Mouse (Mus musculus) 3134 (cell line): ENCODE measurements around the gene Casp7.

Source experiments
- DNase-seq: peaks from one replicate; pipeline ENCODE4 v3.0.0-alpha.2; 2011; ENCODE audit warnings: low spot score; ENCODE audit not compliant: insufficient read length; ENCODE audit errors: extremely low read depth

Casp7 gene

DNA sequence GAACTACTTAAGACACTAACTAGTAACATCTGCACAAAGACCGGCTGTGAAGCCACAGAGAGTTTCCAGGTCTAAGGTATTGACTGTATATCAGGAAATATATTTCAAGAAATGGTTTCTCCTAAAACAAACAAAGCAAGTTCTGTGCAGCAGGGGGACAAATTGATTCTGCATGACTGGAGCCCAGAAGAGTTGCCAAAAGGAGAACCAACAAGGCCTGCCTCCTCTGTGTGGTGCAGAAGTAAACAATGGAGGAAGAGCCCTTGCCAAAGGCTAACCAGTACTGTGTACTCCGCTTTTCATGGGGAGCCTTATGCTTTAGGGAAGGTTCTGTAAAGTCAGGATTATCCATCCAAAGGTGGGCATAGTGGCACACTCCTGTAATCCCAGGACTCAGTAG is 63.3 kb downstream of the Casp7 start:
- DNase-seq, result no peak

DNA sequence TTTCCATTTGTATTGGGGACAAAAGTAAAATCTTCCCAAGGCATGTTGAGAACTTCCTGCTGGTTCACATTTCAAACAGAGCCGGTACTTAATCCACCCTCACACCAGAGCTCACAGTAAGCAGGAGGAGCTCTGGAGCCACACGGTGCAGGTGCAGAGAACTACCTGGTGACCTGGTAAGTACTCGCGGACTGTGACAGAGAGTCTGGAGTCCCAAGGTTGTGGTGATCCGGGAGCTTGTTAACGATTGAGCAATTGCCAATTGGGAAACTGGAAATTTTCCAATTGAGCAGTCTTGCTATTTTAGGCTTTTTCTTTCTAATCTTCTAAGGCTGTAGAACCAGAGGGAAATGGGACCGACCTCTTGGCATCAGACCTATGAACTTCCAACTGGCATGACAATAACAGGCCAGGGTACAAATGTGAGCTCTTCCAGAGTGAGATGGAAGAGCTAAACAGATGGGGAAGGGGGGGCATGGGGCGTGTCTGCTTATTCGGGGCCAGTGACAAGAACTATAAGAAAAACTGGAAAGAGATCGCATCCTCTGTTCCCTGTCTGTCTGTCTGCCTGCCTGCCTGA is 64.7 kb downstream of the Casp7 start, which contains the start of gene Plekhs1:
Plekhs1 (plus strand) TSS at position 119 of the 580 bp plus-strand sequence.
- DNase-seq, result no peak

GRCm38 (mm10) chr19:56462786-56463185 is 65.9 kb downstream of the Casp7 start:
- no peak for DNase-seq

- no peak for DNase-seq
Observed at GRCm38 (mm10) chr19:56466486-56466885, 69.6 kb downstream of the Casp7 start.

DNA sequence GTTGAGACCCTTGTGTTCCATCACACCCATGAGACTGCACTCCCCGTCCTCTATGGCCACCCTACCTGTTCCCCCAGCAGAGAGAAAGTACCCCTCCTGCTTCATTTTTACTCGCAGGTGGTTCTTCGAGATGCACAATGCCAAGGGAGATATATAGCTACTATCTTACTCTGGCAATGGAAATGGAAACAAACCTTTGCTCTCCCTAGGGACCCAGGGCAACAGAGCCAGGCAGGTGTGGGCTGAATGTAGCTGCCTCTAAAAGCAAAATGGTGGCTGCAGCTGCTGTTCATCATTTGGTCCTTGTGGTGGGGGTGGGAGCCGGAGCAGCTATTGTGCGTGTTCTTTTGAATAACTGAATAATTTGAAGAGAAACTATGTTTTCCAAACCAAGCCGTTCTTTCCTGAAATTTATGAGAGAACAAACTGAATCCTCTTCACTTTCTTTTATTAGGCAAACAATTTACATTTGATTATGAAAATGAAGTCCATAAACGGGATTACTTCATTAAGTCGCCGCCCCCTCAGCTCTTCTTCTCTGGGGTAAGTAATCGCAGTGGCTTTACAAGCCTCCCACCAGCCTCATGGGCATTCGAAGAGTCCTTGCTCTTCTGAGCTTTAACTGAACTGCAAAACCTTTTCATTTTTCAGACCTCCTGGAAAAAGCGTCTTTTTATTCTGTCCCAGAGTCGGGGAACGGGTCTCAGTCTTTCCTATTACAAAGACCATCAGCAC is 73.5 kb downstream of the Casp7 start:
- DNase-seq, result no peak

GRCm38 (mm10) chr19:56471934-56472333 is 75.0 kb downstream of the Casp7 start:
- DNase-seq, result no peak

GRCm38 (mm10) chr19:56474869-56475550 is 78.1 kb downstream of the Casp7 start:
- DNase-seq, result no peak

DNA sequence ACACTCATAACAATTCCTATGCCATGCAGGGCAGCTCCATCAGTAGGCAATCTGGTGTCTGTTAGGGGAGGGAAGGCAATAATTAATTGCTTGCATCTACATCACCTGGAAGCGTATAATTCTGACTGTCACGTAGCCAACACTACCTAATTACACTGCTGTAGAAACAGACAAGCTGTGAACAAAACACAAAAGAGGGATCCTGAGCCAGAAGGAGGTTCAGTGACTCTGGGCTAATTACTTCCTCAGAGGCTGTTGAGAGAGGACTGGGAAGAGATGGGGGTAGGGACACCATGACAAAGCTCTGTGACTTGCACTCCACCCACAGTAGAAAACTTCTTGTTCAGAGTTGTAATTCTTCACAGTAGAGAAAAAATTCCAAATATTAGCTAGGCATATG is 79.6 kb downstream of the Casp7 start:
- DNase-seq, result no peak

- no peak for DNase-seq
Observed at GRCm38 (mm10) chr19:56477253-56477652, 80.3 kb downstream of the Casp7 start.

DNA sequence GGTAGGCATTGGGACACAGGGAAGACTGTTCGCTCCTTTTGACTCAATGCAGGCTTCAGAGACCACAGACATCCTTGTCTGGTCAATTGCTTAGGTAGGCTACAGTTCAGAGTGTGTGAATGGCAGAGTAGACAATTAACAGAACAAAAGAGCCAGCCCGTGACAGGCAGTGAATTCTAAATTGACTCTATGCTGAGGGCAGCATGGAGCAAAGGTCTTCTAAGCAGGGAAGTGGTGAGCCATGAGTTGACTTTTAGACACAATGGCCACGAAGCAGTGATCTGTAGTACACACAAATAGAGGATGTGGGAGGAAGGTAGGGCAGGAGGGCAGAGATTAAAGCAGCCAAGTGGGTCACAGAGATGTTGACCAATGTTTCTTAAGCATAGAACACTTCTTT is 80.9 kb downstream of the Casp7 start:
- no peak for DNase-seq

DNA sequence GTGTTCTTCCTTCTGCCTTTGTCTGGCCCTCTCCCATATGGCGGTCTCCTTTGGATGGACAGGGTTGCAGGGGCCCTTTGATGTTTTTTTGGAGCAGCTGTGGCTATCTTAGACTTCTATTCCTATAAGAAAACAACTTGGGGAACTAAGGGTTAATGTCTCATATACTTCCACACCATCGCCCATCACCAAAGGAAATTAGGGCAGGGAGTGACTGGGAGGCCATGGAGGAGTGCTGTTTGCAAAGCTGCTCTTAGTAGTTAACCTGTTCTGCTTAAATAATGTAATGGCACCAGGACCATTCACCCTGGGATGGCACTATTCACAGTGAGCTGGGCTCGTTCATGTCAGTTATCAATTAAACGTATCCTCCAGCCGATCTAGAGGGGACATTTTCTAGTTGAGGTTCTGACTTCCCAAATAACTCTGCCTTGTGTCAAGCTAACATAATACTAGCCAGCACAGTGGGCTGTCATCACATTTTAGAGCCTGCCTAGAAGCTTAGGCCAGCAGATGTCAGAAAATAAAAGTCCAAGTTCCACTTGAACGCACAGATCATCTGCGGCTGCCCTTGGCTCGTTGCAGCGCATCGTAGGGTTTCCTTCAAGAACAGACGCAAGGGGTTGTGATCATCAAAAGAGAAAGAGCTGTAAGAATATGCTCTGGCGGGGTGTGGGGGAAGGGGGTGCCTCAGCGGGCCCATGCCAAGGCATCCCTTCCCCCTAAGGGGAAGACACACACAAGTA is 87.9 kb downstream of the Casp7 start:
- no peak for DNase-seq

- peak; percentile 20 for DNase-seq
Observed at GRCm38 (mm10) chr19:56485376-56486271, 88.7 kb downstream of the Casp7 start.

GRCm38 (mm10) chr19:56486926-56487325 is 90.0 kb downstream of the Casp7 start:
- no peak for DNase-seq

GRCm38 (mm10) chr19:56487339-56487738 is 90.4 kb downstream of the Casp7 start:
- no peak for DNase-seq

DNA sequence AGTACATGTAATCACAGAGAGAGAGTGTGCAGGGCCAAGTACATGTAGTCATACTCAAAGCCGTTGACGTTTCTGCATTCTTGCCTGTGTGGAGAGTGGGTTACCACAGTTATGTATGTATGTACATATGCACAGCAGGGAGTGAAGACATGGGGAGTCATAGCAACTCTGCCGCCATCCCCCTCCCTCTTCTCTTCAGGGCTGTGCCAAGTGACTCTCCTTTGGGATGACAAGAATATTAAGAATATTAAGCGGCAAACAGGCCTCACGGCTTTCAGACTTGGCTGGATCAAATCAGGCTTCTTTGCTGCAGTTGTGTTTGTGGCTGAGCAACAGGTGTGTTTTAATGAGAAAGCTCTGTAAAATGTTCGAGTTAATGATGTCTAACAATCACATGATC is 92.7 kb downstream of the Casp7 start:
- DNase-seq, result no peak
